Mouse (Mus musculus) olfactory bulb, adult 2 months (tissue): ENCODE measurements around the gene Cfap300. TPM values are rescaled to one million over a fixed set of nuclear protein-coding genes. Genes with fewer than 3 reads are reported as not detected.

Experiments used
- H3K27ac ChIP-seq: fragments of 200-500 bp; 2 replicates; pipeline ENCODE4 v1.5.1; 2012; ENCODE audit warnings: low read depth, low read length; ENCODE audit not compliant: insufficient read depth
- H3K4me1 ChIP-seq: fragments of 200-500 bp; 2 replicates; pipeline ENCODE4 v1.6.1; 2012; ENCODE audit warnings: low read length; ENCODE audit not compliant: control insufficient read depth, insufficient read depth
- H3K4me3 ChIP-seq: fragments of 200-500 bp; 2 replicates; pipeline ENCODE4 v1.5.1; 2012; ENCODE audit warnings: mild to moderate bottlenecking, low read depth, low read length, moderate library complexity; ENCODE audit not compliant: insufficient read depth
- CTCF ChIP-seq: fragments of 200-500 bp; IDR thresholded peaks from 2 replicates; pipeline ENCODE4 v1.5.1; 2012; ENCODE audit warnings: low read depth, mild to moderate bottlenecking, low read length, moderate library complexity; ENCODE audit not compliant: insufficient read depth
- POLR2A ChIP-seq: fragments of 200-500 bp; IDR thresholded peaks from 2 replicates; pipeline ENCODE4 v1.6.1; 2012; ENCODE audit warnings: mild to moderate bottlenecking, low read depth, low read length, moderate library complexity; ENCODE audit not compliant: insufficient read depth
- WGBS: fragments of 180-500 bp; shearing (Covaris S2); methylation state at CpG from one replicate; pipeline ENCODE4 v1.1.7; 2018; 5-methylcytosine and 5-hydroxymethylcytosine counted together
- polyA plus RNA-seq: library from polyadenylated mRNA; stranded (reverse); fragments of >200 nt; gene quantifications from 2 replicates; pipeline ENCODE4 v1.2.4, GENCODE M21; 2012; ENCODE audit warnings: low replicate concordance; ENCODE audit not compliant: missing spikeins, insufficient read depth, insufficient read length

Gene Cfap300
- polyA plus RNA-seq, 1 experiment: not detected

- Histone ChIP-seq H3K4me1 (no peaks in the 10 kb centered on the region), H3K4me3 (no peak overlapping the region), H3K27ac (no peak overlapping the region)
- TF ChIP-seq CTCF (no peak), POLR2A (no peak)
- WGBS: 43% methylated on average over 5 of the region's 5 CpGs
Measured at GRCm38 (mm10) chr9:7994275-7994674, 48.3 kb downstream of the Cfap300 start.

GRCm38 (mm10) chr9:7992651-7993050 lies 50.0 kb downstream of the Cfap300 start:
- 60% methylated on average over 3 of the region's 3 CpGs for WGBS
- Histone ChIP-seq H3K27ac (no peak overlapping the region), H3K4me3 (no peak overlapping the region), H3K4me1 (no peaks in the 10 kb centered on the region)
- TF ChIP-seq CTCF: no peak
- no peak for TF ChIP-seq POLR2A

- Histone ChIP-seq H3K4me1 (no peaks in the 10 kb centered on the region), H3K4me3 (no peak overlapping the region), H3K27ac (no peak overlapping the region)
- WGBS: 76% methylated on average over 4 of the region's 4 CpGs
- no peak for TF ChIP-seq CTCF
- no peak for TF ChIP-seq POLR2A
Measured at GRCm38 (mm10) chr9:7990897-7991296, 51.7 kb downstream of the Cfap300 start.

- Histone ChIP-seq H3K4me1 (no peaks in the 10 kb centered on the region), H3K27ac (no peak overlapping the region), H3K4me3 (no peak overlapping the region)
- 91% methylated on average over 5 of the region's 5 CpGs for WGBS
- TF ChIP-seq CTCF (no peak), POLR2A (no peak)
Measured at GRCm38 (mm10) chr9:7987119-7987518, 55.5 kb downstream of the Cfap300 start.

- H3K4me3 ChIP-seq: no peak overlapping the region
- TF ChIP-seq POLR2A (no peak), CTCF (no peak)
- H3K27ac ChIP-seq: no peak overlapping the region
- 56% methylated on average over 4 of the region's 4 CpGs for WGBS
- H3K4me1 ChIP-seq: no peaks in the 10 kb centered on the region
Measured at GRCm38 (mm10) chr9:7984287-7984686, 58.3 kb downstream of the Cfap300 start.

GRCm38 (mm10) chr9:7983665-7984064 lies 59.0 kb downstream of the Cfap300 start:
- WGBS: 37% methylated on average over 2 of the region's 2 CpGs
- H3K4me1 ChIP-seq: no peaks in the 10 kb centered on the region
- no peak overlapping the region for H3K4me3 ChIP-seq
- H3K27ac ChIP-seq: no peak overlapping the region
- TF ChIP-seq CTCF (no peak), POLR2A (no peak)

GRCm38 (mm10) chr9:7980162-7980561 lies 62.5 kb downstream of the Cfap300 start:
- Histone ChIP-seq H3K4me3 (no peak overlapping the region), H3K27ac (no peak overlapping the region), H3K4me1 (no peaks in the 10 kb centered on the region)
- WGBS: 56% methylated on average over 2 of the region's 2 CpGs
- TF ChIP-seq CTCF (no peak), POLR2A (no peak)

GRCm38 (mm10) chr9:7979153-7979916 lies 63.3 kb downstream of the Cfap300 start:
- 66% methylated on average over 11 of the region's 11 CpGs for WGBS
- no peak overlapping the region for H3K4me3 ChIP-seq
- H3K4me1 ChIP-seq: no peaks in the 10 kb centered on the region
- TF ChIP-seq POLR2A: no peak
- H3K27ac ChIP-seq: no peak overlapping the region

- no peaks in the 10 kb centered on the region for H3K4me1 ChIP-seq
Measured at GRCm38 (mm10) chr9:7978502-7978901, 64.1 kb downstream of the Cfap300 start.

GRCm38 (mm10) chr9:7977587-7977986 lies 65.0 kb downstream of the Cfap300 start:
- no peak overlapping the region for H3K27ac ChIP-seq
- H3K4me1 ChIP-seq: no peaks in the 10 kb centered on the region
- WGBS: 91% methylated on average over 5 of the region's 5 CpGs
- TF ChIP-seq POLR2A (no peak), CTCF (no peak)
- no peak overlapping the region for H3K4me3 ChIP-seq

More at GRCm38 (mm10) chr9:7978502-7978901, 64.1 kb downstream of the Cfap300 start:
- no peak overlapping the region for H3K4me3 ChIP-seq
- TF ChIP-seq CTCF (no peak), POLR2A (no peak)
- 92% methylated on average over 3 of the region's 3 CpGs for WGBS
- no peak overlapping the region for H3K27ac ChIP-seq
